Mouse (Mus musculus) mouse embryonic stem cell (cell line): ENCODE measurements around the gene Tcte1.

Experiments used
- in situ Hi-C, 2 experiments: fragments of 300-500 bp; cut with MboI; formaldehyde crosslinking; loops; 1 replicate in 1 of 2; 3 replicates in 1 of 2; pipeline ENCODE4 v1.14.3; 2019 to 2020; ENCODE audit warnings: low sequenced_read_pairs in 2 of 2, low pct_unique_long_range_greater_than_20kb in 1 of 2, mixed read lengths in 1 of 2; ENCODE audit not compliant: unreplicated experiment in 1 of 2

The Tcte1 gene

DNA sequence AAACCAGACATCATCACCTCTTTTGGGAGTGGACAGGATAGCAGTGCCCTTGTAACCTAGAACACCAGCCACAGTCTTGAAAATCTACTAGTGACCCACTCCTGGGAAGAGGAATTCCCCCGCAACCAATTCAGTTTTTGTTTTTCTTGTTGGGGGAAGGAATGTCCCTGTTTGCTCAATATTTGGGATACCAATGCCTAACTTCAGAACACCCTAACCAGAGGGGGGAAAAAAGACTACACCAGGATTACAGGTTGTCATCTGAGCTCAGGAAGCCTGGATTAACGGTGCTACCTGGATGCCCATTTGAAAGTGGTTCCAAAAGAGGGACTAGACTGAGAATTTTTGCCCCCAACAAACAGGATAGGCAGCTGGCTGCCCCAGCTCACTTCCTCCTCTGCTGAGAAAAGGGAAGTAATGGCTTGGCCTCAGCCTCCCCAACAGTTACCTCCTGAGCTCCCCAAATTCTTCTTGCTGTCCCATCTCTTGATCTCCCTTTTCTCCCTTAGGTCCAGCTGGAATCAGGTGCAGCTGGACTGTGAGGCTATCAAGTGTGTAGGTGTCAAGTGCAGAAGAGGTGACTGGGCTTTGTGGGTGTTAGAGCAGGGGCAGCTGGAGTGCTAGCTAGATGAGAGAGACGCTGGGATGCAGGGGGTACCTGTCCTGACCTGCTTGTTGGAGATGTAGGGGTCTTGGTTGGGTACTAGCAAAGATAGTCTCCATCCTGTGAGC is 33.4 kb downstream of the Tcte1 start:
- in situ Hi-C loops: loop anchor here in 1 of 2 experiments (5.0 kb wide), 1 partner anchor 79 kb away; the partner anchor contains the start of gene Spats1

DNA sequence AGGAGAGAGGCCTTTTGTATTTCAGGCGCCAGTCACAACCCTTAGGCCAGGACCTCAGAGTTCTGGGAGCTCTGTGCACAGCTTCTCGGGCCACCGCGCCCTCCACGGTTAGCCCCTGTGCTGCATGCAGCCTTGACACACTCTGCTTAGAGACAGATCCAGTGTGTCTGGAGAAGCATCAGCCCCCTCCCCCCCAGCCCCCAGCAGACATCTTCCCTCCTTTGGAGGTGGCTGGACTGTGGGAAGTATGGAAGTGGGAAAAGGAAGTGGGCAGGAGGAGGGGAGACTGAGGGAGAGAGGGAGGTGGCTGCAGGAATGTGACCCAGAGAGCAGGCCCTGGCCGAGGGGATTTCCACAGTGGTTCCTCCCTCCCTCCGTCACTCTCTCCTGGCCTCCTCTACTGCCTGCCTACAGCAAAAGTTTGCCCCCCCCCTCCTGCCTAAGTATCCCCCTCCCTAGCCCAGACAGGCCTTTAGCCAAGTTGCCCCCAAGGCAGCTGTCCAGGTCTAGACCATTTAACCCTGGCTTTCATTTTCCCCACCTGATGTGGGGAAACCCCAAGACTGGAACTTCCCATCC is 34.1 kb downstream of the Tcte1 start:
- in situ Hi-C loops: loop anchor here in 1 of 2 experiments (5.0 kb wide), 1 partner anchor 80 kb away; the partner anchor contains the start of gene Spats1

DNA sequence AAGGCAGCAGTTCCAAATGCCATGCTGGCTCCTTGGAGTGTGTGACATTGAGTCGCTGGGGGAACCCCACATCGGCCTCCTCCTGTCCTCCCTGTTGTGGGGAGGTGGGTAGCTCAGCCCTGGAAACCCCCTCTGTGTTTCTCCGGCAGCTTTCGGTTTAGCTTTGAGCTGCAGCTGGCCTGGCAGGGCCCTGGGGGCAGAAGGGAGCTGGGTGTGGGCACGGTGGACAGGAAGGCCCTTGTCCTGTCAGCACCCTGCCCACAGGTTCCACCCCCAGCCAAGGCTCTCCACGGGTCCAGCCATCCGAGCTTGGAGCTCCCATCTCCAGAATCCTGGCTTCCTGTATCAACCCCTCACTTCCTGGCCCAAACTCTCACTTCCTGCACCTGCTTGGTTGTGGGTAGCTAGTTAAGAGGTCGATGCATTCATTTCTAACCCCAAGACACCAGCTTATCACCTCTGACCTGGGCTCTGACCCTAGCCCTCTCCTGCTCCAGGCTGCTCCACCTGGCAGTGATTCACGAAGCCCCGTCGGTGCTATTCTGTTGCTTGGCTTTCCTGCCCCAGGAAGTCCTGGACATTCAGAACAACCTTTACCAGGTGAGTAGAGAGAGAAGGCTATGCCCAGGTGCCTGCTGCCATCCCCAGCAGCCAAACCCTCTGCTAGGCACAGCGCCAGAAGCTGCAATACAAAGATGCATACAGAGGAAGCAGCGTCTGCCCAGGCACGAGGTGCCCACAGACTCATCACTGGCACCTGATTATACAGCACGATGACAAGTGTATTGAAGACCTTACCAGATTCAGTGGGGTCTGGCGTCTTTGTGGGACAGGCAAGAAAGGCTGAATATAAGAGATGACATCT is 35.0 kb downstream of the Tcte1 start:
- in situ Hi-C loops: loop anchor here in 1 of 2 experiments (5.0 kb wide), 1 partner anchor 81 kb away; the partner anchor contains the start of gene Spats1

DNA sequence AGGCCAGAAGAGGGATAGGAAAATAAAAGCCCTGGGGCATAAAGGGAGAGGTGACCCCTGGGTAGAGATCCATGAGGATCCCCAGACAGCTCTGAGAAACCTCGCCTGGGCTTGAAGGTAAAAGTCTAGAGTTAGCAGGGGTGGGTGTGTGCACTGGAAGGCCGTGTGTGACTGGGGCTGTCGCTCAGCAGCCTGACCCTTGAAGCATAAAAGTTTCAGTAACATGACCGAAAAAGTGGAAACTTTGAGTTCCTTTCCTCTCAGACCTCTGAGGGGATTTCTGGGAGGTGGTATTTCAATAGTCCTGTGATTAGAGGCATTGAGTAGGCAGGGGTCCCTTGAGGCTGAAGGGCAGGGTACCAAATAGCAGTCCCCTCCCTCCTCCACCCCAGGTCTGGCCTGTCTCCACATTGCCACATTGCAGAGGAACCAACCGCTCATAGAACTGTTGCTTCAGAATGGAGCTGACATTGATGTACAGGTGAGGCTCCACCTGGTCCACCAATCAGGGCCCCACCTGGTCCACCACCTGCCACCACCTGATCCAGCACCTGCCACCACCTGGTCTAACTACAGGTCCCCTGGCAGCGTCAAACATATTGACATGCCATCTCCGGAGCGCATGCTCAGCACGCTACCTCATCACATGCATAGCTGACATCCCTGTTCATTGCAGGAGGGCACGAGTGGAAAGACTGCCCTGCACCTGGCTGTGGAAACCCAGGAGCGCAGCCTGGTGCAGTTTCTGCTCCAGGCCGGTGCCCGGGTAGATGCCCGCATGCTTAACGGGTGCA is 36.7 kb downstream of the Tcte1 start:
- in situ Hi-C loops: loop anchor here in 1 of 2 experiments (5.0 kb wide), 1 partner anchor 83 kb away; the partner anchor contains the start of gene Spats1

DNA sequence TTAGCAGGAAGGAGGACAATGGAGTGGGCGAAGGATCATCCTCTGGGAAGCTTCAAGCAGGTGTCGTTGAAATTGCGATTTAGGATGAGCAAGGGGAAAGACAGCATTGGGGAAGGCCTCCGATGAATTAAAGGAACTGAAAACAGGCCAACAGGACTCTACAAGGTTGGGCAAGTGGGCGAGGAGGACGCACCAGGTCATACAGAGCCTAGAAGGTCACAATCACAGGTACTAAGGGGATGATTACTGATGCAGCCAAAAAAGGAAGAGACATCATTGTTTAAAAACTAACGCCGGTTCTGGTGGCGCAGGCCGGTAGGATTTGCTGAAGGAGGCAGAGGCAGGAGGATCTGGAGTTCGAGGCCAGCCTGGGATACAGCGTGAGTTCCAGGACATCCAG is 40.0 kb downstream of the Tcte1 start:
- in situ Hi-C loops: no loop called here

DNA sequence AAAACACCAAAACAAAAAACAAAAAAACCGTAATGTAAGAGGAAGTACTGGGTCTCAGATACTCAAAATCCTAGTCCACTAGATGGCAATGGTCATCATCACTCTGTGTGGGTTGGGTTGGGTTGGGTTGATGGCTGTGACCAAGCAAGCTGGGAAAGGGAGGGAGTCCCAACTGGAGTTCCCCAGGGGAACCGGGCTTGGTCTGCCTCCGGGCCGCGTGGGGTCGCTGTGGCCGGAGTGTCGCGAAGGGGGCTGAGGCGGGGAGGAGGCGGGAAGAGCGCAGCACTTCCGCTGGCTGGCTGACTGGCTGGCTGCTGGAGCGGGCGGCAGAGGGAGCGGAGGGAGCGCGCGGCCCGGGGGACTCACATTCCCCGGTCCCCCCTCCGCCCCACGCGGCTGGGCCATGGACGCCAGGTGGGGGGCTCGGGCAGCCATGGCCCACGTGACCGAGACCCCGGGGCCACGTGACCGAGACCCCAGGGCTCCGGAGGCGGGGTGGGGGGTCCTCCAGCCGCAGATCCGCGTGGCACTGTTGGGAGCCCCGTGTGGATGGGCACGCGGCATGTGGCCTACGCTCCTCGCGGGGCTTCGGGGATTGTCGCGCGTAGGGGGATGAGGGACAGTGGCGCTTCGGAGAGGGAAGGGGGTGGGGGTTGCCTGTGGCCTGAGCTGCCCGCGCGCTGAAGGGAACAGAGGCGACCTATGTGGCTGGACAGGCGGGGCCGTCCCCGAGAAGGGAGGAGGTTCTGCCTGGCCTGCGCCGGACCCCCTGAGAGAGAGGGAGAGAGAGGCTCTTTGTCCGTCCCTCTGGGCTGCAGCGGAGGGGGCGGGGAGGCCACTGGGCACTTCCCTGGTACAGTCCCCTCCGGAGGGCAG is 40.7 kb downstream of the Tcte1 start, which contains the start of gene Slc35b2:
Gene Slc35b2, plus strand, starts transcription at position 220 of the 876 bp plus-strand sequence.
- in situ Hi-C loops: no loop called here

DNA sequence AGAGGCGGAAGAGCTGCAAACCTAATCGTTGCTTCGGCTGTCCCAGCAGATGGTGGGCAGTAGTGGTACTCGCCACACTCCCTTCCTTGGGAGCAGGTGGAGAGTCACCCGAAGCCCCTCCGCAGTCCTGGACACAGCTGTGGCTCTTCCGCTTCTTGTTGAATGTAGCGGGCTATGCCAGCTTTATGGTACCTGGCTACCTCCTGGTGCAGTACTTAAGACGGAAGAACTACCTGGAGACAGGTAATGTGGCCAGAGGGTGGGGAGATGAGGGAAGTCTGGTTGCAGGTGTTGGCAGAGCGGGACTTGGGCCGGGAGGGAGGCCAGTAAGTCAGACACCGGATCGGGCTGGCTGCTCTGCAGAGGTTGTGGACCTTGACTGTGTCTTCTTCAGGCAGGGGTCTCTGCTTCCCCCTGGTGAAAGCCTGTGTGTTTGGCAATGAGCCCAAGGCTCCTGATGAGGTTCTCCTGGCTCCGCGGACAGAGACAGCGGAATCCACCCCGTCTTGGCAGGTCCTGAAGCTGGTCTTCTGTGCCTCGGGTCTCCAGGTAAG is 41.4 kb downstream of the Tcte1 start:
- in situ Hi-C loops: no loop called here

DNA sequence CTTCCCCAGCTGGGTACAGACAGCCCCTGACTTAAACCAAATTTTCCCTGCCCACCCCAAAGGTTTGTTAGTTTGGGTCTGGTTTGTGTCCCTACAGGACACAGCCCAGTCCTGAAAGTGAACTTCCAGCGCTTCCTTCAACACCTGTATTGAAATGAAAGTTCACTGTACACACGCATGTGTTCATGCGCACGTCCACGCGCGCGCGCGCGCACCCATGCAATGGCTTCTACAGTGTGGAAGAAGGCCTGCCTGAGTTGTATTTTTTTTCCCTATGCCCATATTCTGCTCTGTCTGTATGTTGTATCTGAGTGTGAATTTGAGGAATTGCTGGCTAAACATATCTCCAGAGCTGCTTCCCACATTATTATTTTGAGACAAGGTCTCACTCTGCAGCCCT is 41.9 kb downstream of the Tcte1 start:
- in situ Hi-C loops: no loop called here

DNA sequence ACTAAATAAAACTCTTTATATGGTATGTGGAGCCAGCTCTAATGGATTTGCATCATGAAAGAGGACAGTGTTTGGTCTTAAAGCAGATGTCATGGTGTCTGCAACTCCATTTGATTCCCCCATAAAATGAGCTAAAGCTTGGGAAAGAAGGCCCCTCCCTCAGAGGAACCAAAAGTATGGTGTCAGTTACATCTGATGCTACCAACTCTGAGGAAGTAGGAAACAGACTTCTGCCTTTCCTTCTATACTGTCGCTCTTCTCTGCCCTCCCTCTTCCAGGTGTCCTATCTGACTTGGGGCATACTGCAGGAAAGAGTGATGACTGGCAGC is 42.8 kb downstream of the Tcte1 start:
- in situ Hi-C loops: no loop called here

DNA sequence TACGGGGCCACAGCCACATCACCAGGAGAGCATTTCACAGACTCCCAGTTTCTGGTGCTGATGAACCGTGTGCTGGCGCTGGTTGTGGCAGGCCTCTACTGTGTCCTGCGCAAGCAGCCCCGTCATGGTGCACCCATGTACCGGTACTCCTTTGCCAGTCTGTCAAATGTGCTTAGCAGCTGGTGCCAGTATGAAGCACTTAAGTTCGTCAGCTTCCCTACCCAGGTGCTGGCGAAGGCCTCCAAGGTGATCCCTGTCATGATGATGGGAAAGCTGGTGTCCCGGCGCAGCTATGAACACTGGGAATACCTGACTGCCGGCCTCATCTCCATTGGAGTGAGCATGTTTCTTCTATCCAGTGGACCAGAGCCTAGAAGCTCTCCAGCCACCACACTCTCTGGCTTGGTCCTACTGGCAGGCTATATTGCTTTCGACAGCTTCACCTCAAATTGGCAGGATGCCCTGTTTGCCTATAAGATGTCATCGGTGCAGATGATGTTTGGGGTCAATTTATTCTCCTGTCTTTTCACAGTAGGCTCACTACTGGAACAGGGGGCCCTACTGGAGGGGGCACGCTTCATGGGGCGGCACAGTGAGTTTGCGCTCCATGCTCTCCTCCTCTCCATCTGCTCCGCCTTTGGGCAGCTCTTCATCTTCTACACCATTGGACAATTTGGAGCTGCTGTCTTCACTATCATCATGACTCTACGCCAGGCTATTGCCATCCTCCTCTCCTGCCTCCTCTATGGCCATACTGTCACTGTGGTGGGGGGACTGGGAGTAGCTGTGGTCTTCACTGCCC is 43.3 kb downstream of the Tcte1 start:
- in situ Hi-C loops: no loop called here

DNA sequence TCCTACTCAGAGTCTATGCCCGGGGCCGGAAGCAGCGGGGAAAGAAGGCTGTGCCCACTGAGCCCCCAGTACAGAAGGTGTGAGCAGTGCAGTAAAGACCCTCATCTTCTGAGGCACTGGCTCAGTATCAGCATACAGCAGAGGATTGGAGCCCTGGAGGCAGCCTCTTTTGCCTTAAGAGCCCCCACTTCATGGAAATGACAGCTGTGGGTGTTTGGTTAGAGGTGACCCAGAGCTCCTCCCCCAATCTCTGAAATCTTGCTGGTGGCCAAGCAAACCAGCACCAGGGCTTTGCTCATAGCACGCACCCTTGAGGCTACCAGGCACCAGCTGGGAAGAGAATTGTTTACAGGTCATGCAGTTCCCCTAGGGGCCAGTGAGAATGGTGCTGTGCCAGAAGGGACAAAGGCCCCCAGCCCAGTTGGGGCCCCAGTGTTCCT is 43.9 kb downstream of the Tcte1 start:
- in situ Hi-C loops: no loop called here

DNA sequence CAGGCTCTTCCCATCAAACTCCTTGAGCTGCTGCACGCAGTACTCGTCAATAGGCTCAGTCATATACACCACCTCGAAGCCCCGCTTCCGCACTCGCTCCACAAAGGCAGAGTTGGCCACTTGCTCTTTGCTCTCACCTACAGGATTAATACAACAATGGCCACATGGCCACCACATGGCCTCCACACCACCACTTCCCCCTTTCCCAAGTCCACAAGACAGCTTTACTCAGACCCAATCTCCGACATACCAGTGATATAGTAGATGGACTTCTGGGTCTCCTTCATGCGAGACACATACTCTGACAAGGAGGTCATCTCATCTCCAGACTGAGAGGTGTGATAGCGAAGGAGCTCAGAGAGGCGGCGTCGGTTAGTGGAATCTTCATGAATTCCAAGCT is 45.8 kb downstream of the Tcte1 start:
- in situ Hi-C loops: no loop called here

DNA sequence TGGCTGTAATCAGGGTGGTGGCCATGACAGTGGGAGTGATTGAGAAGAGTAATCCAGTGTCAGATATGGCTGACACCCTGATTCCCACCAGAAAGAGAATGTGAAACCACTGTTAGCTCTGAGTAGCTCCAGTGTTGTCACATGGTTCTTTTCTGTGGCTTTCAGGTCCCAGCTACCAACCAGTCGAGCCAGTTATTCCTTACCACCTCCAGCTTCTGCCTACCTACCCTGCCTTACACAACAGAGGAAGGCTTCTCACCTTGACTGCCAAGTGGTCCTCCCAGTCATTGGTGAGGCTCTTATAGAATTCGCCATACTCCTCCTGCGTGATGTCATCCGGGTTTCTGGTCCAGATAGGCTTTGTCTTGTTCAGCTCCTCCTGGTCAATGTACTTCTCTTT is 46.8 kb downstream of the Tcte1 start:
- in situ Hi-C loops: no loop called here

DNA sequence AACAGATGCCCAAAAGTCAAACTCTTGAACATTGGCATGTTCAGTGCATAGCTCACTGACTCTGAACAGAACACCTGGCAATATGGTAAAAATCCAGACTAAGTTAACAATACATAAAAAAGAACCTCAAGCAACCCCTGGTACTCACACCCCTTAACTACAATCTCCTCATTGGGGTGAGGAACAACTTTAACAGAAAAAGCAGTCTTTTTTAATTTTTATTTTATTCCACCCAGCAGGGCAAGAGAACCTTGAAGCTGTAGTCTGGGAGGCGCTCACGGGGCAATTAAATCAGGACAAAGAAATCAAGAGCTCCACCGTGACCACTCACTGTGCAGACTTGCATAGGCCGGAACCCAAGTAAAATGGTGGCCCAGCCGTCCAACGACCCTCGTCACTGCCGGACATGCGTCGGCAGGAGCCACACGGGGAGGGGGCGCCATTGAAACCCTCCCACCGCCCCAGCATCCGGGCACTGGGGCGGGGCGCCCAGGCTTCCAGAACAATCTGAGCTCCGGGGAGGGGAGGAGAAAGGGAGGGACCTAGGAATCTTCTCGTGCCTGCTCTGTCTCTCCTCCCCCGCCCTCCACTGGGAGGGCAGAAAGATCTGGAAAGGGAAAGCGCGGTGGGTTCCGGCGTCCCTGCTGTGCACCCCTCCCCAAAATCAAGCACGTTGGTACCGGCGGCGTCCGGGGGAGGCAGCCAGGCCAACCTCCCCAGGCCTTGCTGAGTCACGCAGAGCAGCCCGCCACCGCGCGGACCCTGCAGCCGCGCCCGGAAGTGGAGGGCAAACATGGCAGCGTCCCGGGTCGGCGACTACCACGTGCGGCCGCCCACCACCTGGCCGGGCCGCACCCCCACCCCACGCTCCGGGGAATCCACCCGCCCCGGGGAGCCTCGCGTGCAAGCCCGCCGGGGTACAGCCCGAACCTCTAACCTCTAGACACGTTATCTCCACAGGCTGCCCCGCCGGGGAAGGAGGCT is 49.2 kb downstream of the Tcte1 start:
- in situ Hi-C loops: no loop called here

DNA sequence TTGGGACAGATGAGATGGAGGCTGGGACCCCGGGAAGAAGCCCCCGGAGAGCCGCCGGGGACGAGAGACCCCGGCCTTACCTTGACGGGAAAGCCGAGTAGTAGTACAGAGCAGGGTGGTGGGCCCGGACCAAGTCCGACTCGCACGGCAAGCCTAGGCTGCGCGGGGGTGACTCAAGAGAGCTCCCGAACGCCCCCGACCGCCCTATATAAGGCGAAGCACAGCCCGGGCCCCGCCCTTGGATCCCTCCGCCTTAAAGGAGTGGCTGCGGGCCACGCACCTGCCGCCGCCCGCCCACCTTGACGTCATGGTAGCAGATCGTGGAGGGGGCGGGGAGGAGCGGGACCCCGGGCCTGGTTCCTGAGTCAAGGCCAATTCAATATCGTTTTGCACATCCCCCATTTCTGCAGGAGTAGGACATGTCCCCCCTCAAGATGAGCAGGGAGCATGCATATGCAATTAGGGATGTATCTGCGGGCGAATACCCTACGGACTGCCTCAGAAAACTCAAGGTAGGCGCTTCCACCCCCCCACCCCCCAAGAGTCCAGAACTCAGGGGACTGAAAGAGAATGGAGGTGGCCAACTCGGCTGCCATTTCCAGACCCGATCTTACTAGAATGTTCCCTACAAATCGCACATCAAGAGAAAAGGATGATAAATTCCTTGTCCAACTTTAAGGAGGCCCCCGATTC is 50.0 kb downstream of the Tcte1 start, which contains the start of gene Hsp90ab1:
Gene Hsp90ab1, minus strand, starts transcription at position 185 of the 693 bp plus-strand sequence.
- in situ Hi-C loops: no loop called here
